Mouse (Mus musculus): Measurements from ENCODE around the gene Lfng.

DNA sequence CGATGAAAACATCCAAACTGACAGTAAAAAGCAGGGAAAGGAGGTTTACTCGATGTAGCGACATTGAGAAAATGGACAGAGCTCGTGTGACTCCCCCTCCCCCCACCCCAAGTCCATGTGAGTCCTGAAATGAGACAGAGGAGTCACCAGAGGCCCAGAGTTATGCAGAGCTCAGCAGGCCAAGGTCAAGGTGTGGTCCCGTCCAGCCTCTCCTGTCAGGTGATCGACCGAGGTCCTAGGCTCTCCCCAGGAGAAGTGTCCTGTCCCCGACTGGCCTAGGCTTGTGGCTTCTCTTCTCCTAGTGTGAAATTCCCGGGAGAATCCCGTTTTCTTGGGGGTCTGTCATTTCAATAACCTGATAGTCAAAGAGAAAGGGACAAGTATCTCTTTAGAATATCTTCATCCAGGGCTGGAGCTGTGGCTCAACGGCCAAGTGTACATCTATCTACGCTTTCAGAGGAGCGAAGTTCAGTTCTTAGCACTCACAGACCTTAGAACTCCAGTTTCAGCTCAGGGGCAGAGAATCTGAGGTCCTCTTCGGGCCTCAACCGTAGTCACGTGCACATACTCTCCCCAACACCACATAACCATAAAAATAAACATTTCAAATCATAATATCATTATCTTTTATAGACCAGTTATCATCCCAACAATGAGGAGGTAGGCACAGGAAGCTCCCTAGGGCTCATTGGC is 17.9 kb upstream of the Lfng start:
- TF ChIP-seq POLR2A (IDR thresholded peaks at IDR 0.05; ENCODE audit: borderline replicate concordance, low read depth, low read length) (no peak), CTCF (IDR thresholded peaks at IDR 0.05; ENCODE audit: low read depth, low read length) (no peak)
